Mouse (Mus musculus): ENCODE data around the gene Tmprss11d.

GRCm38 (mm10) chr5:86352966-86353365 lies 20.3 kb downstream of the Tmprss11d start:
- TF ChIP-seq CTCF (IDR thresholded peaks at IDR 0.05; ENCODE audit: borderline replicate concordance, control insufficient read depth, extremely low read depth, insufficient read depth, low read length, poor library complexity), result no peak
- no peak for TF ChIP-seq POLR2A (IDR thresholded peaks at IDR 0.05; ENCODE audit: control insufficient read depth, extremely low read depth, insufficient read depth, low read length, poor library complexity)

Data from thymus, adult 2 months (tissue).